In the genomic region with DNA sequence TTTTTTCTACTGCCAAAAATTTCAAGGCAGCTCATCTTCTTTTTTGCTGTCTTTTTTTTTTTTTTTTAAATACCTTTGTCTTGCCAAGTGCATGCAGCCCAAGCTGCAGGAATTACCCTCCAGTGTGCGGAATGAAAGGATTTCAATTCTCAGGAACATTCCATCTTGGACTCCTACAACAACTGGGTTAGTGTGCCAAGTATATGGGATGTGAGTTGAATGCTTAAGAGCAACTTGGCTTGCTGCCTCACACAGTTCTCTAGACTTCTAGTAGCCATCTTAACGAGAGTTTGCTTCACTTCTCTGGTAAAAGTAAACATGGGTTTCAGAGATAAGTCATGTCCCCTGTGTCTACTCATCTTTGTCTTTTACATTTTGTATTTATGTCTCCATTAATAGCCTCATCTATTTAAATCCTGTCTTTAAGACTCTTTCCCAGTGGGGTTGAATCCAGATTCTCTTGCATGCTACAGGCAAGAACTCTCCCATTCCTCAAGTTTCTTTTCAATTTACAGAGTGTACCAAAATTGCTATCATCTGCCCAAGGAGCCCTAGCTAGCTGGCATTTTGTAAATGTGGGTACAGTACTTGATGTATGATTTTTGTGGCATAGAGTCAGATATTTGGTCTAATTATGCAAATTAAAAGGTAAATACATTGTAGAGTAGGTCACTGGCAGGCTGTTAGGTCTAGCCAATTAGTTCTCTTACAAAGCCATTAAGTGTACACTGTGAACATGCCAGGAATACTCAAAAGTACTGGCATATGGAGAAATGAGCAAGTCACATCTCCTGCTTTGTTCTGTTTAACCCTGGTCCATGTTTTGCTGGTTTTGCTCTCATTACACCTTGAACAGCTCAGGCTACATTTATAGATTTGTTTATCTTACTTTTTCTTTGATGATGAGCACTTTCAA, we compare ENCODE assay signal across 11 mouse cellular contexts. TPM values are rescaled to one million over a fixed set of nuclear protein-coding genes. Genes with fewer than 3 reads are reported as not detected.
DNase-seq lines count a peak whose midpoint lies in the region; ATAC-seq and TF ChIP-seq lines count a peak whose summit lies in the region.
"Had no signal": no experiment of that assay in that cellular context is flagged by ENCODE, and none has a peak within 500 bp of the region (broad histone marks: within the 10 kb centered on the region; RNA-seq: fewer than 3 reads in every experiment).

No protein-coding gene starts in this region.

- H3K36me3 ChIP-seq in limb, embryonic 14.5 days (ENCODE audit: control insufficient read depth, insufficient read depth, low read length) = no peaks in the 10 kb centered on the region
- no peaks in the 10 kb centered on the region for H3K36me3 ChIP-seq in limb, embryonic 10.5 days
- no peaks in the 10 kb centered on the region for H3K36me3 ChIP-seq in forebrain, postnatal 0 days (ENCODE audit: insufficient read depth)

- H3K9ac ChIP-seq in limb, embryonic 14.5 days (ENCODE audit: low read depth, low read length, severe bottlenecking) = no peak overlapping the region
- H3K9ac ChIP-seq in forebrain, postnatal 0 days = no peak overlapping the region

- H3K9me3 ChIP-seq in limb, embryonic 14.5 days (ENCODE audit: control insufficient read depth, low read length) = no peaks in the 10 kb centered on the region
- H3K9me3 ChIP-seq in limb, embryonic 10.5 days (replicated peaks) = no peaks in the 10 kb centered on the region
- no peaks in the 10 kb centered on the region for H3K9me3 ChIP-seq in forebrain, postnatal 0 days (ENCODE audit: low read length)

- H3K27ac ChIP-seq in limb, embryonic 14.5 days (replicated peaks; ENCODE audit: low read depth, low read length) = no peak overlapping the region
- no peak overlapping the region for H3K27ac ChIP-seq in limb, embryonic 10.5 days
- no peak overlapping the region for H3K27ac ChIP-seq in forebrain, postnatal 0 days (ENCODE audit: low read depth, low read length)

- no peak overlapping the region for H3K4me3 ChIP-seq in limb, embryonic 14.5 days (replicated peaks; ENCODE audit: low read length)
- H3K4me3 ChIP-seq in limb, embryonic 10.5 days = no peak overlapping the region
- no peak overlapping the region for H3K4me3 ChIP-seq in forebrain, postnatal 0 days (ENCODE audit: low read depth, low read length)
- H3K4me3 ChIP-seq: megakaryocyte, embryonic 14.5 days had no signal

- no peak for ATAC-seq in limb, embryonic 14.5 days (ENCODE audit: low FRiP score, low read depth)
- peak; percentile 59; the same call in 1 of the 2 replicates for ATAC-seq in forebrain, postnatal 0 days
- no peak for ATAC-seq in megakaryocyte progenitor cell, adult 5-6 weeks (replicated peaks; ENCODE audit: poor library complexity)

- peak; percentile 89 for DNase-seq in limb, embryonic 14.5 days (ENCODE audit: low spot score)
- no peak for DNase-seq in limb, embryonic 10.5 days (ENCODE audit: low spot score)
- peak; percentile 84 for DNase-seq in forebrain, postnatal 0 days
- DNase-seq in left cerebral cortex, adult 8-10 months (ENCODE audit: low spot score in 2 of 2) = peak; percentile 19 to 25
- peak; percentile 46 to 64 for DNase-seq in right cerebral cortex, adult 2 months (ENCODE audit: low spot score in 2 of 2)
- DNase-seq in gastrocnemius, postnatal 10 days = no peak
- DNase-seq in urinary bladder, adult 2 months (ENCODE audit: low spot score) = no peak
- DNase-seq: heart, postnatal 10 days had no signal

- H3K4me1 ChIP-seq in limb, embryonic 14.5 days (ENCODE audit: control insufficient read depth, insufficient read depth, low read length) = no peaks in the 10 kb centered on the region; the same call in 1 of the 2 replicates
- 0 out of 2 replicates have a peak, but pooled peaks cover 4% of the 10 kb centered on the region for H3K4me1 ChIP-seq in limb, embryonic 10.5 days
- no peaks in the 10 kb centered on the region for H3K4me1 ChIP-seq in forebrain, postnatal 0 days (ENCODE audit: insufficient read depth)
- H3K4me1 ChIP-seq: megakaryocyte, embryonic 14.5 days had no signal

- TF ChIP-seq POLR2A in limb, embryonic 14.5 days (IDR thresholded peaks at IDR 0.05; ENCODE audit: borderline replicate concordance, extremely low read depth, insufficient read depth, insufficient read length) = no peak

- WGBS in limb, embryonic 14.5 days = 54% methylated on average over 2 of the region's 2 CpGs
- WGBS in limb, embryonic 10.5 days = 87% methylated on average over 2 of the region's 2 CpGs
- WGBS in forebrain, postnatal 0 days = 23% methylated on average over 2 of the region's 2 CpGs

- TF ChIP-seq CTCF in forebrain, postnatal 0 days (IDR thresholded peaks at IDR 0.05; ENCODE audit: low read depth) = no peak

- no peak overlapping the region for H3K4me2 ChIP-seq in limb, embryonic 14.5 days (replicated peaks; ENCODE audit: low read depth, low read length, severe bottlenecking)
- no peak overlapping the region for H3K4me2 ChIP-seq in forebrain, postnatal 0 days (ENCODE audit: low read depth)

- no peaks in the 10 kb centered on the region for H3K27me3 ChIP-seq in limb, embryonic 14.5 days (ENCODE audit: control insufficient read depth, insufficient read depth, low read length)
- H3K27me3 ChIP-seq in limb, embryonic 10.5 days (ENCODE audit: low read depth, poor library complexity, severe bottlenecking) = no peaks in the 10 kb centered on the region
- H3K27me3 ChIP-seq in forebrain, postnatal 0 days (ENCODE audit: insufficient read depth, low read length) = no peaks in the 10 kb centered on the region
- H3K27me3 ChIP-seq: CH12.LX; megakaryocyte, embryonic 14.5 days had no signal

RNA-seq across cellular contexts. Expression of a gene that starts 35.4 kb away (rescaled TPM):
- polyA plus RNA-seq in limb, embryonic 14.5 days (2012; rRNA removed) = 14.3 and 23.6 TPM in 2 replicates
- polyA plus RNA-seq in limb, embryonic 14.5 days (2014; fragmentation: Nextera tagmentation; extraction: Ambion mirVana) = 25.4 and 26.2 TPM in 2 replicates
- 19.0 and 22.1 TPM in 2 replicates for polyA plus RNA-seq in limb, embryonic 10.5 days (2016; fragmentation: Nextera tagmentation; extraction: Ambion mirVana)
- 16.2 and 18.0 TPM in 2 replicates for total RNA-seq in forebrain, postnatal 0 days (2014; rRNA removed)
- 9.2 and 10.7 TPM in 2 replicates for polyA plus RNA-seq in forebrain, postnatal 0 days (2015; fragmentation: Nextera tagmentation; extraction: Ambion mirVana)
- 10 to 100 TPM; 19.5 to 21.7 (median 20.3) TPM for total RNA-seq in left cerebral cortex, adult 8-10 months (2022)
- 10 to 100 TPM; 15.1 to 16.8 TPM for total RNA-seq in gastrocnemius, postnatal 10 days (2021)
- 21.7 and 22.3 TPM in 2 replicates for polyA plus RNA-seq in urinary bladder, adult 2 months (2012; rRNA removed)
- total RNA-seq in megakaryocyte progenitor cell, adult 5-6 weeks (2015) = 45.0 and 50.4 TPM in 2 replicates
- 23.7 and 36.8 TPM in 2 replicates for total RNA-seq in megakaryocyte progenitor cell, adult 5-6 weeks (2017)

Comparison
In these comparisons a context has a peak if more than half of its experiments do, and no peak if none do; other contexts are left out.
1. DNase-seq: peak in limb, embryonic 14.5 days (single experiment), forebrain, postnatal 0 days (single experiment), left cerebral cortex, adult 8-10 months (2 of 2) and right cerebral cortex, adult 2 months (2 of 2); none in limb, embryonic 10.5 days (single experiment), gastrocnemius, postnatal 10 days (single experiment) and urinary bladder, adult 2 months (single experiment).